Mouse (Mus musculus) cerebellum, adult 2 months (tissue): ENCODE measurements around the gene Atp1b1.

Experiments
- CTCF ChIP-seq: fragments of 200-500 bp; IDR thresholded peaks from 2 replicates; pipeline ENCODE4 v1.5.1; 2011; ENCODE audit warnings: low read depth, mild to moderate bottlenecking, control low read depth, low read length, moderate library complexity, borderline replicate concordance; ENCODE audit not compliant: insufficient read depth
- POLR2A ChIP-seq: fragments of 200-500 bp; IDR thresholded peaks from 2 replicates; pipeline ENCODE4 v1.6.1; 2011; ENCODE audit warnings: low read length, control low read depth, borderline replicate concordance; ENCODE audit not compliant: insufficient read depth

GRCm38 (mm10) chr1:164505096-164505495 lies 46.9 kb upstream of the Atp1b1 start:
- TF ChIP-seq CTCF (no peak), POLR2A (no peak)
